Mouse (Mus musculus): ENCODE measurements around the gene Gtf3c6.
A peak's percentile ranks its signal among the peaks of the same experiment; 100 is the strongest.
"Not testable (repeated sequence)": the region's sequence is repeated elsewhere in the genome, so short reads cannot be mapped to it uniquely, and the experiment has no call there.

Gtf3c6 gene

GRCm38 (mm10) chr10:40257414-40258255, at the start of gene Gtf3c6:
TSS of gene Gtf3c6 (minus strand) at chr10:40258108.
- DNase-seq (ENCODE audit: low read depth, low spot score) = peak; percentile 97

- no peak for DNase-seq (ENCODE audit: low read depth, low spot score)
These were observed 48.1 kb upstream of the Gtf3c6 start for GRCm38 (mm10) chr10:40305989-40306388.

- DNase-seq (ENCODE audit: low read depth, low spot score) = peak; percentile 98
These were observed 44.5 kb upstream of the Gtf3c6 start, which contains the start of gene Amd1 for GRCm38 (mm10) chr10:40302140-40302985. TSS of gene Amd1 (minus strand) at chr10:40302186.

- DNase-seq (ENCODE audit: low read depth, low spot score) = not testable (repeated sequence)
These were observed 43.5 kb upstream of the Gtf3c6 start for GRCm38 (mm10) chr10:40301181-40302075.

- peak; percentile 94 for DNase-seq (ENCODE audit: low read depth, low spot score)
These were observed 42.8 kb upstream of the Gtf3c6 start for GRCm38 (mm10) chr10:40300648-40301171.

GRCm38 (mm10) chr10:40292640-40293039, 34.7 kb upstream of the Gtf3c6 start:
- peak; percentile 66 for DNase-seq (ENCODE audit: low read depth, low spot score)

- no peak for DNase-seq (ENCODE audit: low read depth, low spot score)
These were observed 28.9 kb upstream of the Gtf3c6 start for GRCm38 (mm10) chr10:40286767-40287166.

GRCm38 (mm10) chr10:40285571-40285970, 27.7 kb upstream of the Gtf3c6 start:
- no peak for DNase-seq (ENCODE audit: low read depth, low spot score)

GRCm38 (mm10) chr10:40284997-40285396, 27.1 kb upstream of the Gtf3c6 start:
- DNase-seq (ENCODE audit: low read depth, low spot score) = no peak

GRCm38 (mm10) chr10:40284179-40284831, 26.4 kb upstream of the Gtf3c6 start:
- DNase-seq (ENCODE audit: low read depth, low spot score) = no peak

GRCm38 (mm10) chr10:40283636-40284035, 25.7 kb upstream of the Gtf3c6 start:
- no peak for DNase-seq (ENCODE audit: low read depth, low spot score)

GRCm38 (mm10) chr10:40281565-40281964, 23.7 kb upstream of the Gtf3c6 start:
- no peak for DNase-seq (ENCODE audit: low read depth, low spot score)

- no peak for DNase-seq (ENCODE audit: low read depth, low spot score)
These were observed 20.4 kb upstream of the Gtf3c6 start for GRCm38 (mm10) chr10:40278317-40278716.

- no peak for DNase-seq (ENCODE audit: low read depth, low spot score)
These were observed 18.1 kb upstream of the Gtf3c6 start for GRCm38 (mm10) chr10:40275991-40276390.

- no peak for DNase-seq (ENCODE audit: low read depth, low spot score)
These were observed 16.0 kb upstream of the Gtf3c6 start for GRCm38 (mm10) chr10:40273938-40274337.

- no peak for DNase-seq (ENCODE audit: low read depth, low spot score)
These were observed 13.3 kb upstream of the Gtf3c6 start for GRCm38 (mm10) chr10:40271216-40271615.

GRCm38 (mm10) chr10:40264920-40265319, 7.0 kb upstream of the Gtf3c6 start:
- no peak for DNase-seq (ENCODE audit: low read depth, low spot score)

- peak; percentile 93 for DNase-seq (ENCODE audit: low read depth, low spot score)
These were observed 5.8 kb upstream of the Gtf3c6 start for GRCm38 (mm10) chr10:40263691-40264090.

- DNase-seq (ENCODE audit: low read depth, low spot score) = peak; percentile 71
These were observed 4.3 kb upstream of the Gtf3c6 start for GRCm38 (mm10) chr10:40262200-40262599.

GRCm38 (mm10) chr10:40260305-40260704, 2.4 kb upstream of the Gtf3c6 start:
- no peak for DNase-seq (ENCODE audit: low read depth, low spot score)

GRCm38 (mm10) chr10:40259542-40259941, 1.6 kb upstream of the Gtf3c6 start:
- DNase-seq (ENCODE audit: low read depth, low spot score) = no peak

Data from 3T3-L1 (cell line).